Mouse (Mus musculus) spleen, postnatal 4 days (tissue): Measurements from ENCODE around the gene Efcab2.
A peak's percentile ranks its signal among the peaks of the same experiment; 100 is the strongest.

Experiments
- DNase-seq, 2 experiments: peaks; one replicate each; pipeline ENCODE4 v3.0.0; 2022; ENCODE audit warnings: low spot score in 2 of 2

The Efcab2 gene

DNA sequence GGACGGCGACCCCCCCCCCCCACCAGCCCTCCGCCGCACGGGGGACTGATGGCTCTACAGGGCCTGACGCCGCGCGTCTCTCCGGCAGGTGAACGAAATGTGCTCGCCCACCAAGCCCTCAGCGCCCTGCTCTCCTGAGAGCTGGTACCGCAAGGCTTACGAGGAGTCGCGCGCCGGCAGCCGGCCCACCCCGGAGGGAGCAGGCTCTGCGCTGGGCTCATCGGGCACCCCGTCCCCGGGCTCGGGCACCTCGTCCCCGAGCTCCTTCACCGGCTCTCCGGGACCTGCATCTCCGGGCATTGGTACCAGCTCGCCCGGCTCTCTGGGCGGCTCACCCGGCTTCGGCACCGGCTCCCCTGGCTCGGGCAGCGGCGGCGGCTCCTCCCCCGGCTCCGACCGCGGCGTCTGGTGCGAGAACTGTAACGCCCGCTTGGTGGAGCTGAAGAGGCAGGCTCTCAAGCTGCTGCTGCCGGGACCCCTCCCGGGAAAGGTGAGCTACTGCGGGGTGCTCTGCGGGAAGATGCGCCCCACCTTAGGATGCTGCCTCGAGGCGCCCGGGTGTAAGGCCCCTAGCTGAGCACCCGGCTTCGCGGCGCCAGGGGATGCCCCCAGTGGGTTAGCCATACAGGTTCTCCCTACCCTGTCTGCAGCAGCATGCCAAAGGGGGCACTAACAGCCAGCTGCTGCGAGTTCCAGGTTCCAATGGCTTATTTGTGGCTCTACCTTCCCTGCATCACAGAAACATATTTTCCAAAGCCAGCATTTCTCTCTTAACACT is 124.6 kb downstream of the Efcab2 start:
- peak; percentile 51 to 79 for DNase-seq
